Mouse (Mus musculus): ENCODE measurements at regions not wholly inside any gene's neighbourhood (a gene's known extent, or its start where the extent isn't known, plus 50 kb on each side); places are given as distances from the start of the nearest gene placed in this dataset.

GRCm38 (mm10) chr3:106879994-106880393 is 53.9 kb upstream of the Olfr266 start:
- in situ Hi-C loops (cut with MboI, MseI): loop anchor here (10.0 kb wide), 2 partner anchors 395 to 1115 kb away; partner anchors contain the start of gene Dennd2d

GRCm38 (mm10) chr3:106903198-106903597 is 77.1 kb upstream of the Olfr266 start:
- in situ Hi-C loops (cut with MboI, MseI): loop anchor here (5.0 kb wide), 1 partner anchor 259 kb away; no protein-coding TSS in a partner anchor

GRCm38 (mm10) chr3:106906668-106907067 is 80.6 kb upstream of the Olfr266 start:
- in situ Hi-C loops (cut with MboI, MseI): no loop called here

GRCm38 (mm10) chr3:106936067-106936466 is 99.9 kb upstream of the Kcna3 start:
- in situ Hi-C loops (cut with MboI, MseI): loop anchor here (10.0 kb wide), 2 partner anchors 159 to 229 kb away; no protein-coding TSS in a partner anchor

GRCm38 (mm10) chr3:106940095-106940494 is 95.9 kb upstream of the Kcna3 start:
- in situ Hi-C loops (cut with MboI, MseI): no loop called here

- in situ Hi-C loops (cut with MboI, MseI): no loop called here
Measured at GRCm38 (mm10) chr3:106955555-106956446, 80.2 kb upstream of the Kcna3 start.

- in situ Hi-C loops (cut with MboI, MseI): no loop called here
Measured at GRCm38 (mm10) chr3:106957162-106957895, 78.6 kb upstream of the Kcna3 start.

GRCm38 (mm10) chr3:106958194-106958593 is 77.8 kb upstream of the Kcna3 start:
- in situ Hi-C loops (cut with MboI, MseI): no loop called here

GRCm38 (mm10) chr3:106960596-106960995 is 75.4 kb upstream of the Kcna3 start:
- in situ Hi-C loops (cut with MboI, MseI): no loop called here

- in situ Hi-C loops (cut with MboI, MseI): no loop called here
Measured at GRCm38 (mm10) chr3:106962466-106962865, 73.5 kb upstream of the Kcna3 start.

- in situ Hi-C loops (cut with MboI, MseI): no loop called here
Measured at GRCm38 (mm10) chr3:106966198-106966597, 69.8 kb upstream of the Kcna3 start.

- in situ Hi-C loops (cut with MboI, MseI): no loop called here
Measured at GRCm38 (mm10) chr3:106967479-106967878, 68.5 kb upstream of the Kcna3 start.

GRCm38 (mm10) chr3:106974114-106974789 is 61.7 kb upstream of the Kcna3 start:
- in situ Hi-C loops (cut with MboI, MseI): no loop called here

GRCm38 (mm10) chr3:106978728-106979127 is 57.2 kb upstream of the Kcna3 start:
- in situ Hi-C loops (cut with MboI, MseI): no loop called here

GRCm38 (mm10) chr3:106980914-106981313 is 55.1 kb upstream of the Kcna3 start:
- in situ Hi-C loops (cut with MboI, MseI): no loop called here

GRCm38 (mm10) chr3:106981323-106981722 is 54.6 kb upstream of the Kcna3 start:
- in situ Hi-C loops (cut with MboI, MseI): no loop called here

GRCm38 (mm10) chr3:106984231-106984630 is 51.7 kb upstream of the Kcna3 start:
- in situ Hi-C loops (cut with MboI, MseI): no loop called here

Measured in T-helper 2 cell (primary cell).